Mouse (Mus musculus) heart, adult 11 months (tissue): ENCODE results near the gene Ninl.
"Not testable (repeated sequence)": the region's sequence is repeated elsewhere in the genome, so short reads cannot be mapped to it uniquely, and the experiment has no call there.

ENCODE experiments used
- DNase-seq: peaks from one replicate; pipeline ENCODE4 v3.0.0; 2022

Gene Ninl

GRCm38 (mm10) chr2:150947880-150948611 is 91.1 kb downstream of the Ninl start:
- DNase-seq = not testable (repeated sequence)

GRCm38 (mm10) chr2:150947341-150947740 is 91.8 kb downstream of the Ninl start:
- not testable (repeated sequence) for DNase-seq

- no peak for DNase-seq
Observed at GRCm38 (mm10) chr2:150944017-150944416, 95.2 kb downstream of the Ninl start.

GRCm38 (mm10) chr2:150934659-150935058 is 104.5 kb downstream of the Ninl start:
- peak; percentile 57 for DNase-seq

- peak; percentile 82 for DNase-seq
Observed at GRCm38 (mm10) chr2:150933482-150933881, 105.7 kb downstream of the Ninl start.

- DNase-seq = peak; percentile 42
Observed at GRCm38 (mm10) chr2:150930806-150931205, 108.4 kb downstream of the Ninl start.

- DNase-seq = no peak
Observed at GRCm38 (mm10) chr2:150929156-150929555, 110.0 kb downstream of the Ninl start.

- peak; percentile 81 for DNase-seq
Observed at GRCm38 (mm10) chr2:150927038-150927720, 112.0 kb downstream of the Ninl start.

GRCm38 (mm10) chr2:150923505-150923904 is 115.7 kb downstream of the Ninl start:
- peak; percentile 57 for DNase-seq

- DNase-seq = peak; percentile 53
Observed at GRCm38 (mm10) chr2:150923026-150923425, 116.2 kb downstream of the Ninl start.

- peak; percentile 78 for DNase-seq
Observed at GRCm38 (mm10) chr2:150922165-150922564, 117.0 kb downstream of the Ninl start.

- peak; percentile 90 for DNase-seq
Observed at GRCm38 (mm10) chr2:150921697-150922096, 117.5 kb downstream of the Ninl start.

GRCm38 (mm10) chr2:150920543-150920942 is 118.6 kb downstream of the Ninl start:
- peak; percentile 72 for DNase-seq

- peak; percentile 78 for DNase-seq
Observed at GRCm38 (mm10) chr2:150918720-150919119, 120.5 kb downstream of the Ninl start.

GRCm38 (mm10) chr2:150915786-150916185 is 123.4 kb downstream of the Ninl start:
- peak; percentile 59 for DNase-seq

GRCm38 (mm10) chr2:150914781-150915515 is 124.2 kb downstream of the Ninl start:
- DNase-seq = peak; percentile 54

- no peak for DNase-seq
Observed at GRCm38 (mm10) chr2:150910295-150910881, 128.8 kb downstream of the Ninl start.

- peak; percentile 100 for DNase-seq
Observed at GRCm38 (mm10) chr2:150909429-150910039, 129.6 kb downstream of the Ninl start.

- peak; percentile 88 for DNase-seq
Observed at GRCm38 (mm10) chr2:150908881-150909280, 130.3 kb downstream of the Ninl start.

GRCm38 (mm10) chr2:150904936-150905450 is 134.2 kb downstream of the Ninl start, which contains the start of gene Gins1:
Gins1 (plus strand) TSS chr2:150905400.
- no peak for DNase-seq

GRCm38 (mm10) chr2:150904272-150904935 is 134.8 kb downstream of the Ninl start, which contains the start of gene Abhd12:
Abhd12 (minus strand) TSS chr2:150904741.
- peak; percentile 100 for DNase-seq

- peak; percentile 73 for DNase-seq
Observed at GRCm38 (mm10) chr2:150902347-150902746, 136.8 kb downstream of the Ninl start.
